ENCODE assay signal across 22 mouse cellular contexts in the genomic region with DNA sequence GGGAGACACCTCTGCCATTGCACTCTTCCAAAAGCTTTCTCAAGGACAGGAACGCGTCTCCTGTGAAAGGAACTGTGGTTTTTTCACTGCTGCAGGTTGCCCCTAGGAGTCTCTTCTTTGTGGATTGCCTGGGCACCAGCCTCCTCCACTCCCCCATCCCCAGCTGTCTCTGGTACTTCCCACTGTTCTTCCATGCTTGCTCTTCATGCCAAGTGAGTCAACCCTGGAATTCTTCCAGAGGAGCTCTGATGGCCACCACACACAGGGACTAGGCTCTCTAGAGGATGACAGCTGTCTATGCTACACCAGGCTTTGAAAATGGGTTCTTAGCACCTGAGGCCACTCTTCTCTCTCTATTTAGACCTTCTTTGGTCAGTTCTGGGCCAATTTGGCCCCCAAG. TPM values are rescaled to one million over a fixed set of nuclear protein-coding genes. Genes with fewer than 3 reads are reported as not detected.
DNase-seq lines count a peak whose midpoint lies in the region; ATAC-seq lines count a peak whose summit lies in the region.
"Had no signal": no experiment of that assay in that cellular context is flagged by ENCODE, and none has a peak within 500 bp of the region (broad histone marks: within the 10 kb centered on the region; RNA-seq: fewer than 3 reads in every experiment).

No protein-coding gene starts in this region.

- no peak for ATAC-seq in heart, embryonic 15.5 days (replicated peaks; ENCODE audit: insufficient number of reproducible peaks, insufficient read depth, low FRiP score, low read depth)
- ATAC-seq in hindbrain, embryonic 11.5 days (ENCODE audit: low FRiP score) = no peak
- ATAC-seq: activated CD4-positive, CD25-positive, alpha-beta regulatory T cell, adult 4 months; forebrain, embryonic 16.5 days; inflammation-experienced regulatory T-cells, adult 6 months; Patski had no signal

- H3K4me2 ChIP-seq in heart, embryonic 15.5 days = peak overlapping the region; percentile 92
- no peak overlapping the region for H3K4me2 ChIP-seq in hindbrain, embryonic 11.5 days (replicated peaks; ENCODE audit: low read depth, low read length)
- H3K4me2 ChIP-seq: embryonic facial prominence, embryonic 12.5 days; liver, embryonic 15.5 days had no signal

- no peaks in the 10 kb centered on the region for H3K9me3 ChIP-seq in heart, embryonic 15.5 days (replicated peaks)
- no peaks in the 10 kb centered on the region for H3K9me3 ChIP-seq in hindbrain, embryonic 11.5 days (ENCODE audit: control insufficient read depth, low read length)
- H3K9me3 ChIP-seq: embryonic facial prominence, embryonic 12.5 days; liver, embryonic 15.5 days; neural tube, embryonic 12.5 days had no signal

- peaks cover 85% of the 10 kb centered on the region for H3K27me3 ChIP-seq in heart, embryonic 15.5 days
- peaks cover 88% of the 10 kb centered on the region for H3K27me3 ChIP-seq in hindbrain, embryonic 11.5 days (ENCODE audit: control insufficient read depth, insufficient read depth, low read length)
- H3K27me3 ChIP-seq: Patski had no signal

- H3K27ac ChIP-seq in heart, embryonic 15.5 days = no peak overlapping the region
- H3K27ac ChIP-seq in hindbrain, embryonic 11.5 days (ENCODE audit: low read depth, low read length) = no peak overlapping the region
- H3K27ac ChIP-seq: embryonic facial prominence, embryonic 12.5 days; liver, embryonic 15.5 days; neural tube, embryonic 12.5 days had no signal

- WGBS in heart, embryonic 15.5 days = 82% methylated on average over 2 of the region's 2 CpGs
- 94% methylated on average over 2 of the region's 2 CpGs for WGBS in hindbrain, embryonic 11.5 days

- DNase-seq in frontal cortex, adult 2 months (ENCODE audit: extremely low spot score in 1 of 2, low spot score in 1 of 2) = peak; percentile 40 to 71
- DNase-seq in frontal cortex, postnatal 10 days (ENCODE audit: low spot score in 2 of 2) = no peak
- peak; percentile 26 to 33 for DNase-seq in layer of hippocampus, adult 8-10 months (ENCODE audit: low spot score in 2 of 2)
- no peak for DNase-seq in layer of hippocampus, postnatal 36 days
- DNase-seq in 3134 (ENCODE audit: extremely low read depth, insufficient read length, low spot score) = peak; percentile 29
- no peak for DNase-seq in hindbrain, embryonic 11.5 days (ENCODE audit: low spot score)
- DNase-seq in neural tube, embryonic 10.5 days (ENCODE audit: extremely low spot score, low spot score) = no peak
- DNase-seq: B cell, adult 2 months; cerebellum, adult 9-10 months; gastrocnemius, postnatal 14 days; kidney, postnatal 4 days; lung, postnatal 10 days had no signal

- peaks cover 47% of the 10 kb centered on the region for H3K4me1 ChIP-seq in heart, embryonic 15.5 days (replicated peaks)
- H3K4me1 ChIP-seq in hindbrain, embryonic 11.5 days (replicated peaks; ENCODE audit: control insufficient read depth, insufficient read depth, low read length) = peaks cover 11% of the 10 kb centered on the region; the same call in 1 of the 2 replicates

- H3K36me3 ChIP-seq in heart, embryonic 15.5 days = no peaks in the 10 kb centered on the region
- H3K36me3 ChIP-seq in hindbrain, embryonic 11.5 days (ENCODE audit: control insufficient read depth, insufficient read depth, low read length) = no peaks in the 10 kb centered on the region
- H3K36me3 ChIP-seq: embryonic facial prominence, embryonic 12.5 days; liver, embryonic 15.5 days; neural tube, embryonic 12.5 days had no signal

- no peak overlapping the region for H3K9ac ChIP-seq in heart, embryonic 15.5 days
- no peak overlapping the region for H3K9ac ChIP-seq in hindbrain, embryonic 11.5 days (ENCODE audit: low read depth, low read length)
- H3K9ac ChIP-seq: embryonic facial prominence, embryonic 12.5 days; liver, embryonic 15.5 days; neural tube, embryonic 12.5 days had no signal

- peak overlapping the region; percentile 74; the same call in 1 of the 2 replicates for H3K4me3 ChIP-seq in heart, embryonic 15.5 days
- H3K4me3 ChIP-seq in hindbrain, embryonic 11.5 days (ENCODE audit: low read depth, low read length) = no peak overlapping the region
- H3K4me3 ChIP-seq: embryonic facial prominence, embryonic 12.5 days; liver, embryonic 15.5 days; neural tube, embryonic 12.5 days had no signal

RNA-seq across cellular contexts. Expression of gene Scn5a, which starts 1.8 kb away (rescaled TPM):
- 2.1 and 2.2 TPM in 2 replicates for polyA plus RNA-seq in frontal cortex, adult 2 months (2012; rRNA removed)
- total RNA-seq in layer of hippocampus, adult 8-10 months (2022) = 1 to 10 TPM in 3 of 4 experiments, under 1 TPM in 1; 0.93 to 1.5 (median 1.2) TPM
- 1 to 10 TPM in 1 of 2 experiments, under 1 TPM in 1; 0.91 to 1.2 TPM for total RNA-seq in layer of hippocampus, postnatal 36 days (2021)
- polyA plus RNA-seq in heart, embryonic 15.5 days (2015; fragmentation: Nextera tagmentation; extraction: Ambion mirVana) = 7.0 and 9.0 TPM in 2 replicates
- 0.22 and 0.36 TPM in 2 replicates for polyA plus RNA-seq in hindbrain, embryonic 11.5 days (2014; fragmentation: Nextera tagmentation; extraction: Ambion mirVana)
- total RNA-seq: hematopoietic stem cell, adult 5-6 weeks; megakaryocyte, adult 5-6 weeks had no signal
- polyA plus RNA-seq: inflammation-experienced regulatory T-cells, adult 6 months had no signal

Comparison
In these comparisons a context has a peak if more than half of its experiments do, and no peak if none do; other contexts are left out.
1. DNase-seq: peak in frontal cortex, adult 2 months (2 of 2), layer of hippocampus, adult 8-10 months (2 of 2) and 3134 (single experiment); none in frontal cortex, postnatal 10 days (0 of 2), layer of hippocampus, postnatal 36 days (0 of 2), hindbrain, embryonic 11.5 days (single experiment) and neural tube, embryonic 10.5 days (single experiment).